Mouse (Mus musculus) spleen, adult 10 weeks (tissue): ENCODE data around the gene BC024978. TPM values are rescaled to one million over a fixed set of nuclear protein-coding genes. Genes with fewer than 3 reads are reported as not detected.

ENCODE experiments used
- polyA plus RNA-seq: library from polyadenylated mRNA; stranded (reverse); fragments of 350-450 nt; fragmentation: Illumina TruSeq; extraction: RNeasy Lipid Tissue Mini Kit (QIAGEN cat#74804); gene quantifications from one replicate; pipeline ENCODE4 v1.2.3, GENCODE M21; 2015; ENCODE audit warnings: low replicate concordance; ENCODE audit not compliant: insufficient read depth

BC024978 gene
- 8.4 TPM for polyA plus RNA-seq

GRCm38 (mm10) chr7:27195681-27196611, at the start of gene BC024978, which contains the start of gene Snrpa:
Gene BC024978 (plus strand): TSS chr7:27195781.
Gene Snrpa (minus strand): TSS chr7:27196271.

DNA sequence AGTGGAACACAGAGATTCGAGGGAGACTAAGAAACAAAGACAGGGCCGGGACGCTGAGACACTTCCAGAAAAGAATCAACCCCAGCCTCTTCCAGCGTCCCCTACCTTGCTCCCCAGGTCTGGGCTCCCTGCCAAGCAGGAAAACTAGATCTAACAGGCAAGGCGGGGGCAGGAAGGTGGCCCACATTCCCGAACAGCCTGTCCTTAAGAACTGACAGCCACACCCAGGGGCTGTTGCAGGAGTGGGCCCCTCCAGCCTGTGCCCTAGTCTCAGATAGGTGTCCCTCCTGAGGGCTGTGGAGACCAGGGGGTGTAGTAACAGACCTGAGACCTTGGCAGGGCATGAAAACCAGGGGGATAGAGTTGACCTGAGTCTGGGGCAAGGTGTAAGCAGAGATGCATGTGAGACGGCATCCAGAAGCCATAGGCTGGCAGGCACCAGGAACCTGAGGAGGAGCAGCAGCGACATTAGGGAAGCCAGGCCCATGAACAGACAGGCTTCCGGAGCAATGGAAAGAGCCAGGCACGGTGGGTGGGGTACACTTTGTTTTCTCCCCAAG, 42.3 kb upstream of the BC024978 start, which contains the start of gene Cyp2t4:
Cyp2t4 (plus strand) TSS at position 510 of the 560 bp plus-strand sequence.

DNA sequence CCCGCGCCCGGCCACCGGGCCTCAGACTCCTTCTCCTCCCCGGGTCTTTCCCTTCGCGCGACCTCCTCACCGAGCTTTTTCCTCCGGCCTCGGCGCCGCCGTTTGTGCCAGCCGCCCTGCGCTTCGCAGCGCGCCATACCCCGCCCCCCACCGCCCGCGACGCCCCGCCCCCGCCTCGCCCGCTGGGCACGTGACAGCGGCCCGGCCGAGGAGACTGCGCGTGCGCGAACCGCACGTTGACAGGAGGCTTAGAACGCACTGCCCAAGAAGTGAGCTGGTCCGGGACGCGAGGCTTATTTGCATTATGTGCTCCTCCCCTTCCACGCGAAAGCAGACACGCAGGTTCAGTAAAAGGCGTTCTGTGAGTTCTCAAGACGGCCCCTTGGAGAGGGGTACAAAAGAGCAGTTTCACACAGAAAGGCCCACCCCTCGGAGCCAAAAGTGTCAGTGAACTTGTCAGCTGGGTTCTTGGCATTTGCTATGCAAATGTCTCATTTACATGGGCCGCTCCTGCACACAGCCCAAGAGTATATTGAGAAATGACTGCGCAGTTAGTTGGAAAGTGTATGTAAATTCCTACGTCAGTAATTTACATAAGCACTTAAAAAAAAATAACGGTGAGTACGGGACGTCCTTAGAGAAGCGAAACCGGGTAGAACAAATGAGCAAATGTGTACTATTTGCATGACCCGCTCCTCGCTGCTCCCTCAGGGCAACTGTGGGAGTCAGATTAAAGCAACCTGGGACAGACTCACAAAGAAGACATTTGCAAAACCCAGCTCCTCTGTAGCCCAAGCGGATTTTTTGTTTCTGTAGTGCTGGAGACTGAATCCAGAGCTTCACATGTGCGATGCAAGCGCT, 28.7 kb upstream of the BC024978 start, which contains the start of gene Egln2:
Egln2 (minus strand) TSS at position 189 of the 861 bp plus-strand sequence.

GRCm38 (mm10) chr7:27178324-27179216, 17.0 kb upstream of the BC024978 start, which contains the start of gene Rab4b:
Gene Rab4b (minus strand): TSS chr7:27178896.

DNA sequence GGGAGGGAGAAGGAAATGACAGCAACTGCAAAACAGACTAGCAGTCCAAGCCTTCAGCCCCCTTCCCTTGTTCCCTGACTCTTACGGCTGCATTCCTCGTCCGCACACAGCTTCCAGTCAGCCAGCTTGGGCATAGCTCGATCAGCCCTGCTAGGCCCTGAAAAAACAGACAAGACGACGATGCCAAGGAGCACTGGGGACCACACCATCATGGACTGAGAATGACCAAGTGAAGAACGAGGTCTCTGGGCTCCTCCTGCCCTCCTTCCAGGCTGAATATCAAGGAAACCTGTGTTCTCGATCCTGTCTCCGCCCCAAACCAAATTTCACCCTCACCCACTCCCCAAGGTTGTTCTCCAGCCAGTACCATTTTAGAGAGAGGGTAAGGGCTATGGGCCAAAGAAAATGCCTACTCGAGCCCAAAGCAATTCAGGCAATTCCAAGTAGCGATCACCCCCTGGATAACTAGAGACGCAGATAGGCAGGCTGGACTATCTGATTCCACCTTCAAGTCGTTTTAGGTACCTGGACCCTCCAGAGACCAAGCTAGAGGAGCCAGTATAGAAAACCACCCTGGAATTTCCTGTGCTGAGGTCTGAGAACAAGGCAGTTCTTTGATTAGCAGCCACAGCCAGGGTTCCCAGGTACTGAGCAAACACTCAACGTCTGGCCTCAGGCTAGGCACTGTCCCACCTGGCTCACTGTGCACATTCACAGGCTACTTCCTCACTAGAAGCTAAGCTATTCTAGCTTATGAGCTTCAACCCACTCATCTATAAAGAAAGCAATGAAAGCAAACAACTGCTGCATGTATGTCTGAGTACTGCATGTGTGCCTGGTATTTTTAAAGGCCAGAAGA, 14.5 kb upstream of the BC024978 start, which contains the start of the genes Gm21983 and Mia:
Gm21983 (minus strand) TSS at position 250 of the 859 bp plus-strand sequence.
Mia (minus strand) TSS at position 321 of the 859 bp plus-strand sequence.

DNA sequence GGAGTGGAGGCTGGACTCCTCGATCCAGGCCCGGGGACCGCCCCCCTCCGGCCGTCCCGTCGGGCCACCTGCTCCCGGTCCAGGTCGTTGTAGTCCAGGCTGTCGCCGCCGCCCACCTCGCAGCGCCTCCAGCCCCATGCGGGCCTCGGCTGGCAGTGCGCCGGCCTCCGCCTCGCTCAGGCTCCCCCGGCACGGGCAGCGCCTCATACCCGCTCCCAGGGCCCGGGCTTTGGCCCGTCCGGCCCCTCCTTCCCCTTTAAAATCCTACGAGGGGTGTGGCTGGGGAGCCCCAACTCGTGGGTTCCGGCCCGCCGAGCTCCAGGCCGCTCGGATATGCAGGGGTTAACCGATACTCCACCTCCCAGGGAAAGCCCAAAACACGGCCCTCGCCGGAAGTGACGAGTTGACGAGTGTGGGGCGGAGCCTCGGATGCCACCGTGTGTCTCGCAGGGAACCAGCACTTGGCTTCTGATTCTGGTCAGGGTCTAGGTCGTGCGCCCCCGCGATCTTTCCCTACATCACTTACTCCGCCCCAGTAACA, 32.8 kb downstream of the BC024978 start, which contains the start of gene Itpkc:
Itpkc (minus strand) TSS at position 381 of the 541 bp plus-strand sequence.

GRCm38 (mm10) chr7:27232781-27233281, 37.2 kb downstream of the BC024978 start, which contains the start of gene Coq8b:
Gene Coq8b (plus strand): TSS chr7:27233023.

DNA sequence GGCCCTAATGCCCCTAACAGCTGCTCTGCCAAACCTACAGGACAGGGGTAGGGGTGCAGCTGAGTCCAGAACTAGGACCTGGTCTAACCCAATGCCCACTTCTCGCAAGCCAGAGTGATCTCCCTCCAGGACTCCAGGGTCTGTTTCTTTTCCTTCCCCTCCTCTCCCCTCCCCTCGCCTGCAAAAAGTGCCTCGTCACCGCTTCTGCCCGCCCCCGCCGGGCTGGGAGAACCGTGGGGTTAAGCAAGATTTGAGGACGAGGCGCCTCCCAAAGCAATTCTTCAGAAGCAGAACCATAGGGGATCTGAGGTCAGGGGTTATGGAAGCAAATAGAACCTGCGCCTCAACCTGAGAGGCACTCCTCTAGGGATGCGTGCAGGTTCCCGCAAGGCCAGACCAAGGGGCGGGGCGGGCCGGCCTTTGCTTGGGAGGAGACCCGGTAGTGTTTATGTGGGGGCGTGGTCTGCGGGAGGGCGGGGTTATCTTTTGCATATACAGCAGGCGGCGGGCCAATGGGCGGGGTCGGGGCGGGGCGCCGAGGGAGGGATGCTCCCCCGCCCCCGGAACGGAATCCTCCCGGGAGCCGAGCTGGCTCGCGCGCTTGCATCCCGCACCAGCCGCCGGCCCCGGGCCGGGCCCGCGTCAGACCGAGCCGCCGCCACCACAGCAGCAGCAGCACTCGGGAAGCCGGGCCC, 62.8 kb downstream of the BC024978 start, which contains the start of gene Numbl:
Numbl (plus strand) TSS at position 229 of the 695 bp plus-strand sequence.

Other genes with a start within 250 kb of the BC024978 start
- not detected for gene Cyp2a12, start 166.7 kb upstream of the BC024978 start, polyA plus RNA-seq
- not detected for gene Cyp2f2, start 75.9 kb upstream of the BC024978 start, polyA plus RNA-seq
- gene Cyp2t4, start 42.1 kb upstream of the BC024978 start, polyA plus RNA-seq: not detected
- gene Egln2, start 29.0 kb upstream of the BC024978 start, polyA plus RNA-seq: 32.2 TPM
- gene Rab4b, start 16.9 kb upstream of the BC024978 start, polyA plus RNA-seq: 46.8 TPM
- not detected for gene Gm21983, start 14.7 kb upstream of the BC024978 start, polyA plus RNA-seq
- gene Mia, start 14.6 kb upstream of the BC024978 start, polyA plus RNA-seq: not detected
- gene Snrpa, start 490 bp downstream of the BC024978 start, polyA plus RNA-seq: 50.0 TPM
- 4.7 TPM for gene Itpkc, start 32.9 kb downstream of the BC024978 start, polyA plus RNA-seq
- gene Coq8b, start 37.2 kb downstream of the BC024978 start, polyA plus RNA-seq: 7.5 TPM
- gene Numbl, start 62.7 kb downstream of the BC024978 start, polyA plus RNA-seq: 0.77 TPM
- 11.5 TPM for gene Ltbp4, start 141.9 kb downstream of the BC024978 start, polyA plus RNA-seq
- gene Shkbp1, start 160.2 kb downstream of the BC024978 start, polyA plus RNA-seq: 26.2 TPM
- 19.3 TPM for gene Gm20479, start 161.6 kb downstream of the BC024978 start, polyA plus RNA-seq